Mouse (Mus musculus) stomach, postnatal 0 days (tissue): Measurements from ENCODE around the gene Ccne1. TPM values are rescaled to one million over a fixed set of nuclear protein-coding genes. Genes with fewer than 3 reads are reported as not detected.
A peak's percentile ranks its signal among the peaks of the same experiment; 100 is the strongest.

ENCODE experiments used
- ATAC-seq: fragments of 200-750 bp; cut with Nextera tagmentation; 2 replicates; pipeline ENCODE4 v1.8.0; 2017; ENCODE audit not compliant: low FRiP score, low TSS enrichment
- DNase-seq: peaks from one replicate; pipeline ENCODE4 v3.0.0-alpha.2; 2016; ENCODE audit warnings: low spot score
- H3K27ac ChIP-seq: fragments of 300-500 bp; sonication (generic); replicated peaks from 2 replicates; pipeline ENCODE4 v1.5.1; 2014; ENCODE audit warnings: mild to moderate bottlenecking, control low read depth
- H3K27me3 ChIP-seq: fragments of 300-500 bp; sonication (generic); 2 replicates; pipeline ENCODE4 v1.6.1; 2014; ENCODE audit warnings: low read length; ENCODE audit not compliant: control insufficient read depth, insufficient read depth
- H3K36me3 ChIP-seq: fragments of 300-500 bp; sonication (generic); 2 replicates; pipeline ENCODE4 v1.6.1; 2014; ENCODE audit warnings: low read length, mixed read lengths; ENCODE audit not compliant: control insufficient read depth, insufficient read depth
- H3K4me1 ChIP-seq: fragments of 300-500 bp; sonication (generic); replicated peaks from 2 replicates; pipeline ENCODE4 v1.6.1; 2014; ENCODE audit warnings: antibody characterized with exemption; ENCODE audit not compliant: control insufficient read depth, insufficient read depth
- H3K4me2 ChIP-seq: fragments of 300-500 bp; sonication (generic); replicated peaks from 2 replicates; pipeline ENCODE4 v1.6.1; 2014; ENCODE audit warnings: low read depth, mild to moderate bottlenecking, control low read depth, moderate library complexity
- H3K4me3 ChIP-seq: fragments of 300-500 bp; sonication (generic); 2 replicates; pipeline ENCODE4 v1.5.1; 2014; ENCODE audit warnings: low read depth, low read length, control low read depth
- H3K9ac ChIP-seq: fragments of 300-500 bp; sonication (generic); 2 replicates; pipeline ENCODE4 v1.6.1; 2014; ENCODE audit warnings: mild to moderate bottlenecking, low read length, control low read depth, mixed read lengths
- H3K9me3 ChIP-seq: fragments of 300-500 bp; sonication (generic); 2 replicates; pipeline ENCODE4 v1.6.1; 2016; ENCODE audit warnings: low read length; ENCODE audit not compliant: control insufficient read depth
- CTCF ChIP-seq: IDR thresholded peaks from 2 replicates; pipeline ENCODE4 v1.5.1; 2016; ENCODE audit warnings: antibody characterized with exemption, low read depth, mild to moderate bottlenecking, moderate library complexity
- EP300 ChIP-seq: optimal IDR thresholded peaks from 2 replicates; pipeline ENCODE3; 2016; ENCODE audit warnings: antibody characterized with exemption
- WGBS: fragments of 180-500 bp; shearing (Covaris S2); extraction: QIAGEN DNeasy Blood & Tissue Kit; methylation state at CpG from one replicate; pipeline ENCODE4 v1.1.7; 2014; 5-methylcytosine and 5-hydroxymethylcytosine counted together
- polyA plus RNA-seq: library from polyadenylated mRNA; unstranded; fragments of >200 nt; fragmentation: Nextera tagmentation; extraction: Ambion mirVana; gene quantifications from 2 replicates; pipeline ENCODE4 v1.2.1, GENCODE M21; 2015

Ccne1 gene
- polyA plus RNA-seq, 1 experiment from 2014 or later = 15.3 TPM

GRCm38 (mm10) chr7:38106711-38107311 is 523 bp downstream of the Ccne1 start:
- Histone ChIP-seq H3K4me1 (no peaks in the 10 kb centered on the region), H3K27ac (no peak overlapping the region), H3K9ac (peak overlapping the region; percentile 70), H3K4me3 (peak overlapping the region; percentile 77), H3K27me3 (no peaks in the 10 kb centered on the region), H3K9me3 (no peaks in the 10 kb centered on the region), H3K4me2 (peak overlapping the region; percentile 100), H3K36me3 (no peaks in the 10 kb centered on the region)
- ATAC-seq (peak; percentile 27), DNase-seq (peak; percentile 47)
- WGBS = under 1% methylated on average over 34 of the region's 47 CpGs
- no peak for TF ChIP-seq EP300
- TF ChIP-seq CTCF = no peak

DNA sequence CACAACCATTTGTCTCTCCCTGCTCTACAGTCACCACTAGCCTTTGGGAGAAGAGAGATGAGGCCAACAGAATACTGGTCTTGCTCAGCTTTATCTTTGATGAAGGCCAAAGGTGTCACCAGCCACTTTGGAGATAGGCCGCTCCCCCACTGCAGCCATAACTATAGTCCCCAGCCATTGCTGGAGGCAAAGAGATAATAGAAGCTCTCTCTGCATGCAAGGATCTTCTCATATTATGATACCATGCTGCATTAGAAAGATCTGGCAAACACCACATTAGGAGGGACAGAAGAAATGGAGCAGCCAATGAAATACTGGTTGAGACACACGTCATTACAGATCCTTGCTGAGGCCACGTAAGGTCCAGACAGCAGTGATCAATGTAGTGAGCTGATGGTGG is 2.0 kb downstream of the Ccne1 start:
- H3K4me2 ChIP-seq = no peak overlapping the region
- no peak overlapping the region for H3K27ac ChIP-seq
- H3K9me3 ChIP-seq = no peaks in the 10 kb centered on the region
- H3K27me3 ChIP-seq = no peaks in the 10 kb centered on the region
- H3K4me3 ChIP-seq = no peak overlapping the region
- TF ChIP-seq CTCF = no peak
- TF ChIP-seq EP300 = no peak
- 0 out of 2 replicates have a peak, but pooled peaks cover 2% of the 10 kb centered on the region for H3K36me3 ChIP-seq
- no peak for ATAC-seq
- WGBS = 81% methylated on average over 3 of the region's 3 CpGs
- no peak for DNase-seq
- H3K9ac ChIP-seq = no peak overlapping the region
- H3K4me1 ChIP-seq = no peaks in the 10 kb centered on the region

DNA sequence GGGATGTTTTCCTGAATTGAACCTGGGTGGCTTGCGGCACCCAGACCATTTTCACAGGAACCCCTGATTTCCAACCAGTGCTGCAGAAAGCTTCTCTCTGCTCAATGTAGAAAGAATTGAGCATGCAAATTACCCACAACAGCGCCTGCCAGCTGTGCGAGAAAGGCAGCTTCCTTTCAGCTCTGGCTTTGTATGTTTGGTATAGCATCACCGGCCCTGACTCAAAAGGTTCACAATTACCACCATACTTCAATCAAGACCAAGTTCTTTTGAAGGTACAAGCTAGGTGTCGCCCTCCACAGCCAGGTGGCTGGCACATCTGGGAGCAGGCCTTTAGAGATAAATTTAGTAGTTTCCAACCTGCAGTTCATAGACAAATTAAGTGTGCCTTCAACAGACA is 3.2 kb downstream of the Ccne1 start:
- H3K27me3 ChIP-seq = no peaks in the 10 kb centered on the region
- H3K9me3 ChIP-seq = no peaks in the 10 kb centered on the region
- no peak overlapping the region for H3K9ac ChIP-seq
- no peak overlapping the region for H3K27ac ChIP-seq
- 82% methylated on average over 5 of the region's 5 CpGs for WGBS
- no peaks in the 10 kb centered on the region for H3K4me1 ChIP-seq
- peaks cover 8% of the 10 kb centered on the region; the same call in 1 of the 2 replicates for H3K36me3 ChIP-seq
- ATAC-seq (no peak), DNase-seq (no peak)
- H3K4me2 ChIP-seq = no peak overlapping the region
- no peak overlapping the region for H3K4me3 ChIP-seq
- TF ChIP-seq CTCF (no peak), EP300 (no peak)

DNA sequence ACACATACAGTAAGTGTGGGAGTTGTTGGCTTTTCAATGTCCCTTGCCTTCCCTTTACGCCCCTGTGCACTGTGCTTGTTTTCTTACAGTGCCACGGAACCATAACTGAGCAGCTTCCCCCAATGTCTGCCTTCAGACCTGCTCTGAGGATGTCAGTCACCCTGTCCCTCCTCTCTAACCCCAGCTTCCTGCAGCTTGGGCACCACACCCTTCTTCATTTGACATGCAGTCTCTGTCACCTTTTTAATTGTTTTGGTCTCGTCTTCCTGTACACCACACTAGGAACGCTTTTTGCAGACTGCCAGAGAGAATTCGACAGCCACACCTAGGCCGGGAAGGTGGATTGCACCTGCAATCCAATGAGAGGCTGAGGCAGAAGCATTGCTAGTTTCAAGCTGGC is 13.0 kb downstream of the Ccne1 start:
- Histone ChIP-seq H3K9ac (no peak overlapping the region), H3K4me1 (no peaks in the 10 kb centered on the region), H3K27me3 (no peaks in the 10 kb centered on the region), H3K4me3 (no peak overlapping the region), H3K36me3 (peaks cover 9% of the 10 kb centered on the region; the same call in 1 of the 2 replicates), H3K27ac (no peak overlapping the region), H3K9me3 (no peaks in the 10 kb centered on the region), H3K4me2 (no peak overlapping the region)
- no peak for DNase-seq
- no peak for TF ChIP-seq CTCF
- no peak for TF ChIP-seq EP300
- no peak for ATAC-seq
- 63% methylated on average over 6 of the region's 6 CpGs for WGBS

DNA sequence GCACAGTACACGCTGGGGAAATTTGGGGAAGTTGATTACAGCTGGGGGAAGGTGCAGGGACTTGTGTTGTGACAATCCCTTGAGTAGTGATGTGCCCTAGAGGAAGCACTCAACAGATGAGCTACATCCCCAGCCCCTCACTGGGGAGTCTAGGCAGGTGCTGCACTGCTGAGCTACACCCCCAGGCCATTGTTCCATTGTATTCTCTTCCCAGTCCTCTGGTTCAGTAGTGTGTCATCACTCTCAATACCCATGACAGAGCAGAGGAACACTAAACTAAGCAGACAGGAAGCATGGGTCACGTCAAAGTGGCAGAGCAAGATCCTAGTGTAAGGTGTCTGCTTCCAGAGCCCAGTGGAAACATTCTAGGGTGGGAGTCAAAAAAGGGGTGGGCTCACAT is 14.2 kb downstream of the Ccne1 start:
- ATAC-seq (no peak), DNase-seq (no peak)
- 40% methylated on average over 2 of the region's 2 CpGs for WGBS
- Histone ChIP-seq H3K9ac (no peak overlapping the region), H3K9me3 (no peaks in the 10 kb centered on the region), H3K27ac (no peak overlapping the region), H3K36me3 (0 out of 2 replicates have a peak, but pooled peaks cover 2% of the 10 kb centered on the region), H3K4me1 (no peaks in the 10 kb centered on the region), H3K27me3 (no peaks in the 10 kb centered on the region), H3K4me2 (no peak overlapping the region), H3K4me3 (no peak overlapping the region)
- no peak for TF ChIP-seq EP300

- Histone ChIP-seq H3K9ac (no peak overlapping the region), H3K4me3 (no peak overlapping the region), H3K36me3 (no peaks in the 10 kb centered on the region), H3K4me2 (no peak overlapping the region), H3K9me3 (no peaks in the 10 kb centered on the region), H3K27me3 (no peaks in the 10 kb centered on the region), H3K27ac (no peak overlapping the region), H3K4me1 (peaks cover 7% of the 10 kb centered on the region)
- DNase-seq (no peak), ATAC-seq (no peak)
- TF ChIP-seq CTCF = no peak
- no peak for TF ChIP-seq EP300
- WGBS = 58% methylated on average over 7 of the region's 7 CpGs
Observed at GRCm38 (mm10) chr7:38089930-38090675, 17.2 kb downstream of the Ccne1 start.
